Mouse (Mus musculus) lung, embryonic 16.5 days (tissue): ENCODE data around the gene Rbms3. TPM values are rescaled to one million over a fixed set of nuclear protein-coding genes. Genes with fewer than 3 reads are reported as not detected.

Experiments
- ATAC-seq: fragments of 200-750 bp; cut with Nextera tagmentation; 2 replicates; pipeline ENCODE4 v1.8.0; 2017; ENCODE audit warnings: low read depth, mild to moderate bottlenecking, moderate library complexity
- H3K27ac ChIP-seq: fragments of 300-500 bp; sonication (generic); 2 replicates; pipeline ENCODE4 v1.5.1; 2014; ENCODE audit warnings: mild to moderate bottlenecking, control low read depth, low read length
- H3K27me3 ChIP-seq: fragments of 300-500 bp; sonication (generic); 2 replicates; pipeline ENCODE4 v1.6.1; 2014; ENCODE audit warnings: low read depth, low read length, mixed read lengths; ENCODE audit not compliant: control insufficient read depth, insufficient read depth
- H3K36me3 ChIP-seq: fragments of 300-500 bp; sonication (generic); 2 replicates; pipeline ENCODE4 v1.6.1; 2014; ENCODE audit warnings: low read length; ENCODE audit not compliant: control insufficient read depth, insufficient read depth
- H3K4me1 ChIP-seq: fragments of 300-500 bp; sonication (generic); replicated peaks from 2 replicates; pipeline ENCODE4 v1.6.1; 2014; ENCODE audit warnings: low read length, mixed read lengths; ENCODE audit not compliant: control insufficient read depth, insufficient read depth
- H3K4me2 ChIP-seq: fragments of 300-500 bp; sonication (generic); 2 replicates; pipeline ENCODE4 v1.6.1; 2014; ENCODE audit warnings: low read depth, low read length, control low read depth
- H3K4me3 ChIP-seq: fragments of 300-500 bp; sonication (generic); 2 replicates; pipeline ENCODE4 v1.5.1; 2014; ENCODE audit warnings: mild to moderate bottlenecking, low read length, control low read depth
- H3K9ac ChIP-seq: fragments of 300-500 bp; sonication (generic); 2 replicates; pipeline ENCODE4 v1.6.1; 2014; ENCODE audit warnings: low read length, control low read depth
- H3K9me3 ChIP-seq: fragments of 300-500 bp; sonication (generic); 2 replicates; pipeline ENCODE4 v1.6.1; 2016; ENCODE audit warnings: low read length; ENCODE audit not compliant: control insufficient read depth
- WGBS: fragments of 180-500 bp; shearing (Covaris S2); extraction: QIAGEN DNeasy Blood & Tissue Kit; methylation state at CpG from one replicate; pipeline ENCODE4 v1.1.7; 2014; 5-methylcytosine and 5-hydroxymethylcytosine counted together
- polyA plus RNA-seq: library from polyadenylated mRNA; unstranded; fragments of >200 nt; fragmentation: Nextera tagmentation; extraction: Ambion mirVana; gene quantifications from 2 replicates; pipeline ENCODE4 v1.2.1, GENCODE M21; 2015

Rbms3 gene
- polyA plus RNA-seq, 1 experiment from 2014 or later, result 104 TPM

DNA sequence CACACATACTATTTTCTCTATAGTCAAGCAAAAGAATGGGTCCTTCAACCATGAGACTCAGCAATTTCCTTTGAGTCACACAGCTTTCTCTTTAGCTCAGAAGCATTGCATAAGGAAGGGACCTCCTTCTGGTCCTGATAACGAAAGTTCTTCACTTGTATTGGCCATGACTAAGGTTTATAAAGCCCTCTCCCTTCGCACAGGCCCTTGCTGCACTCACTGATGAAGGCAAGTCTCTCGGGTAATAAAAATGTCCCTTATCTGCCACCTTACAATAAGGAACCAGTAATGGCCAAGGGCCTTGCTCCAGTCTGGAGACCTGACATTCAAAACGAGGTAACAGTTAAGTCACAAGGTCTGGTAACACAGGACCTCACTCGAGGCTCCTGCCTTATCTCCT, 905.1 kb downstream of the Rbms3 start:
- Histone ChIP-seq H3K36me3 (peaks cover 3% of the 10 kb centered on the region; the same call in 1 of the 2 replicates), H3K27ac (no peak overlapping the region), H3K4me3 (no peak overlapping the region), H3K4me2 (no peak overlapping the region), H3K9ac (no peak overlapping the region), H3K9me3 (no peaks in the 10 kb centered on the region), H3K4me1 (no peaks in the 10 kb centered on the region), H3K27me3 (no peaks in the 10 kb centered on the region)
- ATAC-seq, result no peak
- 73% methylated on average over 5 of the region's 5 CpGs for WGBS

DNA sequence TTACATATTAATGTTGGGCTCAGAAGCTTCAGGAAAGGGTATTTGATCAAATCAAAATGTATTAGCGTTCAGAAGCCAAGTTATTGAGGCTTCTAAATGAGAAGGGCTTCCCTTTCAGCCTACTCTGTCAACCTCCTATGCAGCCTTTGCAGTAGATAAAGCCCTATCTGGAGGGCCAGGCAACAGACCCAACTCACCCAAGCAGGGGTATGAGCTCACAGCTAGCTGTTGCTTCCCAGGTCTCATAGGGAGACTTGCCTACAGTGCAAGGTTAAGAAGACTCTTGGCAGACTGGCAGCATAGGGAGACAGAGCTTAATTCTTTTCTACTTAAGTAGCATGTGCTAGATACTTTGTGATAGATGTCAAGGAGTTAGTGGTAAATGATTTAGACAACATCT, 926.6 kb downstream of the Rbms3 start:
- Histone ChIP-seq H3K36me3 (no peaks in the 10 kb centered on the region), H3K4me3 (no peak overlapping the region), H3K9ac (no peak overlapping the region), H3K27me3 (no peaks in the 10 kb centered on the region), H3K4me1 (no peaks in the 10 kb centered on the region), H3K27ac (no peak overlapping the region), H3K4me2 (no peak overlapping the region), H3K9me3 (no peaks in the 10 kb centered on the region)
- ATAC-seq, result no peak
- 82% methylated on average over 1 of the region's 1 CpGs for WGBS

DNA sequence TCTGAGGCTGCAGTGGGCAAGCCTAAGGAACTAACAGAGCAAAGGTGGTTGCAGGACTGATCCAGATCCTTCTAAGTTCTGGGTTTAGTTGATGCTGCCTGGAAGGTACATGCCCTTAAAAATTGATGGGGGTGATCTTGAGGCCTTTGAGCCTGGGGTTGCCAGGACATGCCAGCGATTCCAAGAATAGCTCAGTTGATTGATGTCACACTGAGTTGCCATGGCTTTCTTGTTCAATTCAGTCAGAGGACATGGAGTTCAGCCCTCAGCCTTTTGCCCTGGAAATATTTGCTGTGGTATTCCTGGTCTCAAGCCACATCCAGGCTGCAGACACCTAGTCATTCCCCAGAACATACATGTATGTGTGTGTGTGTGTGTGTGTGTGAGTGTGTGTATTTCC, 927.1 kb downstream of the Rbms3 start:
- ATAC-seq, result no peak
- Histone ChIP-seq H3K9ac (no peak overlapping the region), H3K27me3 (no peaks in the 10 kb centered on the region), H3K9me3 (no peaks in the 10 kb centered on the region), H3K4me3 (no peak overlapping the region), H3K27ac (no peak overlapping the region), H3K4me1 (no peaks in the 10 kb centered on the region), H3K4me2 (no peak overlapping the region), H3K36me3 (no peaks in the 10 kb centered on the region)
- WGBS, result 53% methylated on average over 1 of the region's 1 CpGs

DNA sequence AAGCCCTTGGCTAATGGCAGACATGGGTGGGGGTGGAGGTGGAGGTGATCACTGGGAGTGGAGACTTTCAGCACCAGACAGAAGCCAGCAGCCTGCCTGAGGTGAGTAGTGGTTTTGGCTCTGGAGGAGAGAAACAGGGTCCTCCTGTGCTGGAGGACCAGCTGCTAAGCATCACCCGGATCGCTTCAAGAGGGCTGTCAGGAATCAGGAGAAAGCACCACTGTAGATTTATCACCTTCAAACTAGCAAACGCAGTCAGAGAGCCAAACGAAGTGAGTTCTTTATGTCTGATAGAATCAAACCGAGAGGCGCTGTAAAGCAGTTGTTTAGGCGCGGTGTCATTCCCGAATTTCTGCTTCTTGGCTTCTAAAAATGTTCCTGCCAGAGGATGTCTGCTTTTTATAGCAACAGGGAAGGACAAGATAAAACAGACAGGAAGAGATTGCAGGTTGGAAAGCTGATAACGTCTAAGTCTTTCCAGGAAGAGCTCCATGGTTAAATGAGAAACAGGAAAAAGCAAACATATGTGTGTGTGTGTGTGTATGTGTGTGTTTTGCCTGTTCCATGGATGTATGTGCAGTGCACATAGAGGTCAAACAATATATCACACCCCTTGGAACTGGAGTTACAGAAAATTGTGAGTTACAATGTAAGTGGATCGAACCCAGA, 928.1 kb downstream of the Rbms3 start:
- H3K27me3 ChIP-seq, result no peaks in the 10 kb centered on the region
- no peaks in the 10 kb centered on the region for H3K4me1 ChIP-seq
- no peaks in the 10 kb centered on the region for H3K9me3 ChIP-seq
- no peak overlapping the region for H3K4me3 ChIP-seq
- H3K27ac ChIP-seq, result no peak overlapping the region
- no peak overlapping the region for H3K4me2 ChIP-seq
- WGBS, result 34% methylated on average over 11 of the region's 11 CpGs
- no peak overlapping the region for H3K9ac ChIP-seq
- no peaks in the 10 kb centered on the region for H3K36me3 ChIP-seq
- ATAC-seq, result no peak

DNA sequence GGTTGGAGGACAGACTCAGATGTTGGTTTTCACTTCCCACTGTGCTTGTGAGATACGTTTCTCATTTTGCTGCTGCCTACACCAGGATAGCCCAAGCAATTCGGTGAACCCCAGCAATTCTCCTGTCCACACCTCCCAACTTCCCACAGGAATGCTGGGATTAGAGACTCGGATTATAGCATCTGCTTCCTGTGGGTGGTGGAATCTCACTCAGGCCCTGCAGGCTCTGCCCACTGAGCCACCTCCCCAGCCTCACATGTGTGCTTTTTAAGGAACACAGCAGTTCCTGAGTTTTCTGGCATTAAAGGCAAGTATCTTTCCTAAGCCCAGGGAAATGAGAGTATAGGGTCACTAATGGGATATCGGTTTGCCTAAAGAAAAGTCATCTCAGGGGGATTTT, 941.1 kb downstream of the Rbms3 start:
- no peaks in the 10 kb centered on the region for H3K9me3 ChIP-seq
- H3K27me3 ChIP-seq, result no peaks in the 10 kb centered on the region
- no peaks in the 10 kb centered on the region for H3K4me1 ChIP-seq
- no peak overlapping the region for H3K27ac ChIP-seq
- peaks cover 5% of the 10 kb centered on the region for H3K36me3 ChIP-seq
- no peak overlapping the region for H3K9ac ChIP-seq
- H3K4me2 ChIP-seq, result no peak overlapping the region
- 83% methylated on average over 4 of the region's 4 CpGs for WGBS
- H3K4me3 ChIP-seq, result no peak overlapping the region
- ATAC-seq, result no peak

DNA sequence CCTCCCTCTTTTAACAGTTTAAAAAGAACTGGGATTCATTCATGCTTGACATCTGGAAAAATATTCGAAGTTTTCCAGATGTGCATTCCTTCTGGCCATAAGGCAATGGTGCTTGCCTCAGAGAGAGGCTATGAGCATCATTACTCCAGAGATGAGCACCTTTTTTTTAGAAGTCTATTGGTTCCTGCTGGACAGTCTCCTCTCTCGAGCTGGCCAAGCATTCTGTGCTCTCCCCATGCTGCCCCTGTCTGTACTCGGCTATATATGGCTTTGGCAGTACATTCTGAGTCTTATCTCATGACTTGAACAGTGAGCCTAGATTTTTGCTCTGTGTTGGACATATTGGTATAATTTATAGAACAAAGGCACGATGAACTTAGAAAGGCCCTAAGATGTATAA, 952.6 kb downstream of the Rbms3 start:
- peak; percentile 70 for ATAC-seq
- peak overlapping the region; percentile 62 for H3K27ac ChIP-seq
- no peaks in the 10 kb centered on the region for H3K27me3 ChIP-seq
- H3K9ac ChIP-seq, result no peak overlapping the region
- no peak overlapping the region for H3K4me3 ChIP-seq
- H3K9me3 ChIP-seq, result no peaks in the 10 kb centered on the region
- WGBS, result 42% methylated on average over 4 of the region's 4 CpGs
- H3K4me2 ChIP-seq, result no peak overlapping the region
- no peaks in the 10 kb centered on the region; the same call in 1 of the 2 replicates for H3K4me1 ChIP-seq
- no peaks in the 10 kb centered on the region for H3K36me3 ChIP-seq

DNA sequence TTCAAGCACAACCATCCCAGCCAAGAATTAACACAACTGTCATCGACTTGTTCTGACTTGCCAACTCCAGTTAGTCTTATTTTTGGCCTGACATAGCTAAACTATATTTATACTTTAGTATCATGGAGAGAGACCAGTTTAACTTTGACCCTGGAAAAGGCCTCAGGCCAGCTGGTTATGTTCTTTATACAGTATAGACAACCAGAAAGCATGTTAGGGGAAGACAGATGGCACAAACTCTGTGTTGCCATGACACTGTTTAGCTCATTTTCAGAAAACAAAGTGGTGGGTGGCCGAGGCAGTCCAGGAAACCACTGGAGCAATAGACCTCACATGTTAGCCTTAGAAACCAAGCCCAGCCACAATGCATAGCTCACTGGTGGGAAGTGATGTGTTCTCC, 953.3 kb downstream of the Rbms3 start:
- ATAC-seq, result peak; percentile 94
- H3K27ac ChIP-seq, result peak overlapping the region; percentile 62

DNA sequence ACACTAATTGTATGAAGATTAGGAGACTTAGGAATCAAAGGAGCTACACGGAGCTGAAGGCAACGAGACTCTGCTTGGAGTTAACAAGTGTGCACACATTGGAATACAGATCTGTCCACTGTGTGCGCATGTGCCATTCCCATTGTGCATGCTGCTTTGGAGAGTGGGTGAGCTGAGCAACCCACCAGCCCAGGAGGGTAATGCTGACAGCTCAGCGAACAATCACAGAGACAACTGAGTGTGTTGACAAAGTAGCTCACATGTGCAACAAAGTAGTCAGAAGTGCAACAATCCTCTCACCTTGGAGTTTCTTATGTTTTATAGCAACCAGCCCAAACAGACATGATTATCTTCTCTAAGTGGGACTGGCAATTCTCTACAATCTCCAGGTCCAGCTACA, 955.5 kb downstream of the Rbms3 start:
- no peak for ATAC-seq
- 86% methylated on average over 4 of the region's 4 CpGs for WGBS
- Histone ChIP-seq H3K4me3 (no peak overlapping the region), H3K4me1 (no peaks in the 10 kb centered on the region; the same call in 1 of the 2 replicates), H3K36me3 (peaks cover 4% of the 10 kb centered on the region; the same call in 1 of the 2 replicates), H3K27me3 (no peaks in the 10 kb centered on the region), H3K27ac (no peak overlapping the region), H3K4me2 (no peak overlapping the region), H3K9ac (no peak overlapping the region), H3K9me3 (peaks cover 2% of the 10 kb centered on the region; the same call in 1 of the 2 replicates)

More for the DNA sequence above, 953.3 kb downstream of the Rbms3 start:
- H3K27me3 ChIP-seq, result no peaks in the 10 kb centered on the region
- peaks cover 4% of the 10 kb centered on the region; the same call in 1 of the 2 replicates for H3K36me3 ChIP-seq
- peaks cover 2% of the 10 kb centered on the region; the same call in 1 of the 2 replicates for H3K9me3 ChIP-seq
- H3K4me1 ChIP-seq, result no peaks in the 10 kb centered on the region; the same call in 1 of the 2 replicates
- H3K9ac ChIP-seq, result no peak overlapping the region
- 39% methylated on average over 2 of the region's 2 CpGs for WGBS
- no peak overlapping the region for H3K4me2 ChIP-seq
- no peak overlapping the region for H3K4me3 ChIP-seq

DNA sequence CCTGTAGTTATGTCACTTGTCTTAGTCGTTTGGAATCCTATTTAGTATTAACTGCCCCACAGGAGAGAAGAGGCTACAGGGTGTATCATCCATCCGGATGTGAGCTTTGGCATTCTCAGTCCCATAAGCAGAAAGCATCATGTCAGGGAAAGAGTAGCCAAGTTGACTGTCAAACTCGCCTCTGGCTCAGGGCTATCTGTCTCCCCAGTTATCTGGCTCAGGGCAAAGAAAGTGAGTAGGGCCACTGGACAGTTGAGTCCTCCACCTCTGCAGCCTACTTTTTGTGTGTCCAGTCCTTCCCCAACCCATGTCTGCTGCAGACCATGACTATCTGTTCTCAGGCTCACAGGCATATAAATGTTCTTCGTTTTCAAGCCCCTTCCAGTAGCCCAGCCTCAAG, 968.7 kb downstream of the Rbms3 start:
- 84% methylated on average over 4 of the region's 4 CpGs for WGBS
- H3K4me2 ChIP-seq, result no peak overlapping the region
- no peak overlapping the region for H3K9ac ChIP-seq
- ATAC-seq, result no peak
- no peak overlapping the region for H3K27ac ChIP-seq
- H3K27me3 ChIP-seq, result no peaks in the 10 kb centered on the region
- H3K4me1 ChIP-seq, result no peaks in the 10 kb centered on the region
- peaks cover 8% of the 10 kb centered on the region; the same call in 1 of the 2 replicates for H3K36me3 ChIP-seq
- H3K4me3 ChIP-seq, result no peak overlapping the region
- no peaks in the 10 kb centered on the region for H3K9me3 ChIP-seq
